Mouse (Mus musculus) CD8-positive naive resting alpha-beta T cell, adult 2 months (primary cell): ENCODE results near the gene Prnd.

ENCODE experiments used
- DNase-seq, 2 experiments: peaks; one replicate each; pipeline ENCODE4 v3.0.0; 2022; ENCODE audit warnings: low read depth in 2 of 2, low spot score in 2 of 2

Prnd gene

DNA sequence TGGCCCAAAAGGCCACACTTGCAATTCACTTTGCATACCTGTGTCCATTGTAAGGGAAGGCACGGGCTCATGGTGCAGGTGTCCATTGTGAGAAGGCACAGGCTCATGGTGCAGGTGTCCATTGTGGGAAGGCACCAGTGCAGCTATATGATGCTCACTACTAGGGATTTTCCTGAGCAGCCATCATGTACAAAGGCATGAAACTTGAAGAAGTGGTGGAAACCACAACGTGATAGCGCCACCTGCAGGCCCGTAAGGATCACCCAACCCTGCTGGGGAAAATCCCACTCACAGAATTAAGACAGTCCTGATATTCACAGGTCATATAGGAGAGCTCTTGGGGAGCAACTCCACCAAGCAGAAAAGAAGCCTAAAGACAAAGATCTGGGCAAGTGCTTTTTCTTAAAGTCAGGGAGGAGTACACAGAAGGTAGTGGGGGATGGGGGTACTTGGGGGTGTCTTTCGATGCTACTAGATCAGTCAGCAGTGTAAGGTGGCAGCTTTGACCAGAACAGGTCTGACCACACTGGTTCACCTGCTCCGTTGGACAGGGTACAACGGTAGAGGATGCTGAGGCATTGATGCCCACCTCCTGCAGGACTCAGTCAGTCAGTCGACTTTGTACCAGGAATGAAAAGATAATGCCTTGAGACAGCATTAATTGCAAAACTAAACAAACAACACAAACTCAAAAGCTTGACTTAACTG lies 11.1 kb upstream of the Prnd start:
- DNase-seq: peak; percentile 27 to 32

DNA sequence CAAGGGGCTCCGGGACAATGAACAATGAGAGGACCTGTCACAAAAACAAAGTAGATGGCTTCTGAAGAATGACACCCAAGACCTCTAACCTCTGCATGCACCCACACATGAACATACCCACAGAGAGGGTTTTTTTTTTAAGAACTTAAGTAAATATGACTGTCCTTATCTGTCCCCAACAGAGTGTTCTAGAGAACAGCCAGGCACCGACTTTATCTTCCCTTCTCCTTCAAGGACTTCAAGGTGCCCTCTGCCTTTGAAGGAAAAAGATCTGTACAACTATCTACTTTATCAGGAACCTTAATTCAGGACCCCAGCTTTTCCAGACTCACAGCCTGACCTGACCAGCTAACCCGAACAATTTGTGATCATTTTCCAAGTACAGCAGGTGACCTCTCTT lies 10.2 kb upstream of the Prnd start:
- DNase-seq: no peak

DNA sequence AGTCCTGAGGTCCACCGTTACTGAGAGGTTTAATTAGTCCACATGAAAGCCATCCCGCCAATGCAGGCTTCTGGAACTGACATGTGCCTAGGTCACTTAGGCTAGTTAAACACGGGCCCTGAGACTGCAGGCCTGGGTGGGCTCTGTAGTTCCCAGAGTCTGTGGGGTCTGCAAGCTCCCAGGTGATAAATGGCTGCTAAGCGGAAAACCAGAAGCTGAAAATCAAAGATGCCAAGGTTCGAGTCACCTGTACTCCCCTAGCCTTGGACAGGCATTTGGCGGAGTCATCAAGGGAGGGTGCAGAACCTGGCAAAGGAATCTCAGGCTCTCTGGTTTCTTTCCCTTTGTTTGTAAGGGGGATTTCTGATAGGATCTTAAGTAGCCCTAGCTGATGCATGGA lies 9.2 kb upstream of the Prnd start:
- no peak for DNase-seq

DNA sequence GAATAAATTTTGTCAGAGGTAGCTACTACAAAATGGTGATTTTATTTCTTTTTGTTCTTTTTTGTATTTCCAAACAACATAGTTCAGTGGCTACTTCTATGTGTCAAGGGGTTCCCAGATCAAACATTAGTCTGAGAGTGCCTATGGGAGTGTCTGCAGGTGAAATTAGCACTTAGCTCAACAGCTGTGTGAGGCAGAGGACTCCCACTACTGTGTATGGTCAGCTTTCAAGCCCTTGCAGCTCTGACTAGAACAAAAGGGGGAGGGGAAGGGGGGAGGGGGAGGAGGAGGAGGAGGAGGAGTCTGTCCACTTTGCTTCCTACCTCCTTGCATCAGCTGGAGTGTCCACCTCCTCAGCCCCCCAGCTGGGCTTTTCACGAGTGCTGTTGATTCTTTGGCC lies 6.3 kb upstream of the Prnd start:
- DNase-seq: no peak

DNA sequence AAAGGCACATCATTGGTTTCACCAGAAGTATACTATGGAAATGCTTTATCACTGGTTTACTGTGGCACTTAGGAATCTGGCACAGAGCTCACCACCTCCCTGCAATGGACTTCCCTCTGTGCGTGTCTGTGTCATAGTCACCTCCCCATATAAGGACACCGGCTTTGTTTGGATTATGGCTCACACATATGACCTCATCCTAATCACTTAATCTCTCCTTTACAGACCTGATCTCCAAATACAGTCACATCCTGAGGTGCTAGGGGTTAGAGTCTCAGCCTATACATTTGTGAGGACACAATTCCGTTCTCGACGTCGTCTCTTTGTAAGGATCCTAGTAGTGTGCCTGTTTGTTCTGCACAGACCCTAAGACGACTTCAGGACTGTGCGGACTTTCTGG lies 5.4 kb upstream of the Prnd start:
- DNase-seq: no peak

DNA sequence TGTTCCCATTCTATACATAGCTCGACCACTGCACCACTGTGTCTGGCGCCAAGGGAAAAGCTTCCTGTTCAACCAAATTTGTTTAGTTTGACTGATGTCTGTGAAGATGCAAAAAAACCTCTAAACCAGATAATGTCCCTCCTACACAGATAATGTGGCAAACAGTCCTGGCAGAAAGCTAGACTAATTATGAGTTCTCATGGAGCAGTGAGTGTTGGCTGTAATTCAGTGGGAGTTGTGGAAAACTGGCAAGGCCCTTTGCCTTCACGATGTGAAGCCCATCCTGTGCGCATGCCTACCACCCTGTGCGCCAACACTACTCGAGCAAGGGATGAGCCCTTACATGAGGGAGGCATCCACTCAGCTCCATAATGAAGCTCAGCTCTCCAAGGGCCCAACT lies 4.9 kb upstream of the Prnd start:
- DNase-seq: no peak

DNA sequence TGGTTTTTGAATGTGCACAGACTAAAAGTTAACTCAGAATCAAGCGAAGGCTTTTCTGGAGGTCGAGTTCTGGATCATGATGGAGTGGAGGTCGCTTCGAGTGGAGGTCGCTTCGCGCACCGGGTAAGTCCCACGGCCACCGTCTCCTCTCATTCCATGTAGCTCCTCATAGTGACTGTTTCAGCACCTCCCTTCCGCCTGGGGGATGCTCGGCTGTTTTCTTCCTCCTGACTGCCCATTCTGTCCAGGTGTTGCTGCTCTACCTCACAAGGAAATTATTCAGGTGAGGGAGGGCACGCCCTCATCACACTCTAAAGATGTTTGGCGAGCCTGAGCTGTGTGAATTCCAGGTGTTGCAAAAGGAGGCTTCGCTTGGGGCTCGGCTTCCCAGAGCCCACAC lies 4.3 kb upstream of the Prnd start:
- no peak for DNase-seq

DNA sequence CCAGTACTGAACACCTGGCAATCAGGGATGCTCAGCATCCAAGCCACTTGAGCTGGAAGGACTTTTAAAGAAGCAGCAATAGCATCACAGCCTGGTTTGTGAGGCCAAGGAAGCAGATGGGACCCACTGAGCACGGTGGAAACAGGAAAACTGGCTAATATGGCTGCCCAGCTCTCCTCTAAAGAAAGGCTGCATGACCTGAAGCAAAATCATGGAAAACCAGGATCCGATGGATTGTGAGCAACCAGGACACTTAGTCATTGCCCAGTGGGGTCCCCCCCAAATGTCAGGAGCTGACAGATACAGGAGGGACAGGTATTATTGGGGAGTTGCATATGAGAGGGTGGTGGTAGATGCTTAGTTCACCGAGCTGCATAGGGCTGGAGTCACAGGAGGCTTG lies 2.5 kb upstream of the Prnd start:
- no peak for DNase-seq

DNA sequence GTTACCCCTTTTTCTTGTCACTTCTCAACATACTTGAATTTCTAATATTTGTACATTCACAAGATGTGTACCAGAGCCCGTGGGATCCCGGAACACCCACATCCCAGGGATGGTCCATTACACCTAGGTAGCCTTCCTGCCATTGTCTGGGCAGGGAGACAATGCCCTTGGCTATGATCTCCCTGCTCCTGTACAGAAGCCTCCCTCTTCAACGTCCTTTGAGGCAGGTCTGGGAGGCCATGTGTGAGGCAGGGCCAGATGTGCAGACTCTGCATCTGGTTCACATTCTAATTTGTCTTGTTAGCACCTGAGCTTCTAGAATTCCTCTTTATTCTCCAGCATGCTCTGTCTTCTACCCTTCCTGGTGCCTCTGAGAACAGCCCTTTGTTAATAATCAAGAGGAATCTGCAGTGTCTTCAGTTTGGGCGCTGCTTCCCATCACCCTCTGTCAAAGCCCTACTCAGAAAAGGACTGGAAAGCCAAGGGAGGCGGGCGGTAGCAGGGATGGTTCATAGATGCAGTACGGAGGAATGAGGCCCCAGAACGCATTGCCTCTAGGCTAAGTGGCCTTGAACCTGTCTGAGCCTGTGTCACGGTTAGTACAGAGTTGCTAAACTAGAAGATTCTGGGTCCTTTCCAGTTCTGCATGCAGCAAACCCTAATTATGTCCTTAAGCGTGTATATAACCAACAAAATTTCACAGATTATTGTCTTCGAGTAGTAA lies 1.6 kb upstream of the Prnd start:
- no peak for DNase-seq

DNA sequence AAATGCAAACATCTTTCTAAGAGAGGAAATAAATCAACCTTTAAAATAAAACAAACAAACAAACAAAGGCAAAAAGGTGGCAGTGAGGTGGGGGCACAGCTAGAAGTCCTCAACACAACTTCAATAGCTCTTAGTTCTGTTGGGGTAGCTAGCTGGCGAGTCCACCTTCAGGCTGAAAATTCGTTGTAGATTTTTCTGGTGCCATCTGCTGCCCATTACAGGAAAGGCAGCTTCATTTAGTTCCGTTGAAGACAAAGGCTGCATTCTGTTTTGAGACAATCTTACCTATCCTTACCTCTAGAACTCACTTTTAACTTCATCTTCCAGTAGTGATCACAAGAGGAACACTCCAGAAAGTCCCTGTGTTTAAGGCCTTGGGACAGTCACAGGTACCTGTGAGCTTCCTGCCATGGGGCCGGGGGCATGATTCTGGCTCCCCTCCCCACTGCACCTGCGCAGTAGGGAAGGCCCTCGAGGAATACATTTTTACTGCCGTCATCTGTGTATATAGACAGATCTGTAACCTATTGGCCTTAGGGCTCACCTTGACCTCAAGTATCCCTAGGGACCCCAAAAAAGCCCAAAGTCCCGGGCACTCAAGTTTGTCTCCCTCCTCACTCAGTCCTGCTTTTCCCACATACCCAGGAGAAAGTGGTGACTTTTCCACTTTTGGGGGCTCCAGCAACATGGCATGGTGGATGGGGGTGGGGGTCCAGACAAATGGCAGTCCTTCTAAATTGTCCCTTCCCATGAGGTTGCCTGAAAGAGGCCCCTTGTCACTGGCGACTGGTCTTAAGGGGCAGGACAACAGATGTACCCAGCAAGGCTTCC lies 679 bp upstream of the Prnd start:
- DNase-seq: peak in 1 of 2 experiments; percentile 40

DNA sequence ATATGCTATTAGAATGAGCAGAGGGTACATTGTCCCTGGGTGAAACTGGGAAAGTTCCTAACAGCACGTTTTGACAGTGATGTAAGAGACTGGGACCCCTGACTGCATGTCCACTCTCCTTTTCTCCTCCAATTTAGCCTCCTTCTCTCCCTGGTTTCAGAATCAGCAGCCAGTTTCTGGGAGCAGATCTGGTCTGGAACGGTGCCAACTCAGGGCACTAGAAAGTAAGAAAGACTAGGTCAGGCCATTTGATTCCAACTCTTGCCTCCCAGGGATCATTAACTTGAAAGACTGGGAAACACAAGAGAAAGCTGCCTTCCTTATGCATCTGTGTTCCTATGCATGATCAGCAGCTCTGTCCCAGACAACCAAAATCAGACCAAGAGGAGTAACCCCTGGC lies 1.8 kb downstream of the Prnd start:
- no peak for DNase-seq

DNA sequence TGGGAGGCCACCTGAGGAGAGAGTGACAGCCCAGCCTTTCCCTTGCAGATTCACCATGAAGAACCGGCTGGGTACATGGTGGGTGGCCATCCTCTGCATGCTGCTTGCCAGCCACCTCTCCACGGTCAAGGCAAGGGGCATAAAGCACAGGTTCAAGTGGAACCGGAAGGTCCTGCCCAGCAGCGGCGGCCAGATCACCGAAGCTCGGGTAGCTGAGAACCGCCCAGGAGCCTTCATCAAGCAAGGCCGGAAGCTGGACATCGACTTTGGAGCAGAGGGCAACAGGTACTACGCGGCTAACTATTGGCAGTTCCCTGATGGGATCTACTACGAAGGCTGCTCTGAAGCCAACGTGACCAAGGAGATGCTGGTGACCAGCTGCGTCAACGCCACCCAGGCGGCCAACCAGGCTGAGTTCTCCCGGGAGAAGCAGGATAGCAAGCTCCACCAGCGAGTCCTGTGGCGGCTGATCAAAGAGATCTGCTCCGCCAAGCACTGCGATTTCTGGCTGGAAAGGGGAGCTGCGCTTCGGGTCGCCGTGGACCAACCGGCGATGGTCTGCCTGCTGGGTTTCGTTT lies 2.4 kb downstream of the Prnd start:
- no peak for DNase-seq

DNA sequence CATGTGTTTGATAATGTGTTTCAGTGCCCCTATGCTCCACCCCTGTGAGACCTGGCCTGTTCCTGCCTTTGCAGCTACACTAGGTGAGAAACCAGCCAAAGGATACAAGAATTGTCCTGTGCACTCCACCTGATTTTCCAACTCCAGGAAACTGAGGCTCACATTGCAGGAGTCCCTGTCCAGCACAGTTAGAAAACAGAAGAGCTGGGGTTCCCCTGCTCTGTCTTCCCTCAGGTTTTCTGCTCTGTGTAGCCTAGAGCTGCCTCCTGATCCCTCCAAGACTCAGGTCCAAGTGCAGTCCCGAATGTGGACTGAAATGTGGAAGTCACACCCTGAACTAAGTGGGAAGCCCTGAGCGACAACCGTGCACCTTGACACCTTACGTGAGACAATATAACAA lies 3.0 kb downstream of the Prnd start:
- DNase-seq: no peak

DNA sequence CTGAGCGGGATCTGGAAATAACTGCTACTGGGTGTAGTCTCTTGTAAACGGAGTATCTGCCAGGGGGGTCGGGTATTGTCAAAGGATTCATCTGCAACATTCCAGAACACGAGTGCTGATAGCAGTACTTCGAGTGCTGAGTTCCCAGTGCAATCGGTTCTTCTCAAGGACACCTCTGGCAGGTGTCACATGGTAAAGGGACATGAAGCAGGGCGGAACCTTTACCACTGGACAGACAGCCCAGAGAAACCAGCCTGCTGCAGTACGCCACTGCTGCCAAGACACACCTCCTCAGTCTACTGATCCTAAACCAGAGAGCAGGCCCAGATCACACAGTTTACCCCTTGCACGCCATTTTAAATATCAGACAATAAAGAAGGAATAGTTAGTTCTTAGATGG lies 4.2 kb downstream of the Prnd start:
- no peak for DNase-seq

DNA sequence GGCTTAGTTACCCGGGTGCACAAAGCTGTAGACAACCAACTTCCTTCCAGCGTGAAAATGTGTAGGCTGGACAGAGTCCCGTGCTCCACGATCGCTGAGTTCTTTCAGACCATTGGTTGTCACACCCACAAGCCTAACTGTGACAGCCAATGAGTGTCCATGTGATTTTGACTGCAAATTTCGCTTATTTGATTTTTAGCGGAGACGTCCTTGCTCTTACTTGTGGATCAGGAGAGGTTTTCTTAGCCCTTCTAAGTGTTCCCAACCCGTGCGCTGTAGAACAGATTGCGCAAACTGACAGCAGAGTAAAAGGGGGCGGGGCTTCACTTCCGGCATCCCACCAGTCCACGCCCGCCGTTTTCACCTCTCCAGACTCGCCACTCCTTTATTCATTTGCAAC lies 4.6 kb downstream of the Prnd start:
- peak in 1 of 2 experiments; percentile 19 for DNase-seq

DNA sequence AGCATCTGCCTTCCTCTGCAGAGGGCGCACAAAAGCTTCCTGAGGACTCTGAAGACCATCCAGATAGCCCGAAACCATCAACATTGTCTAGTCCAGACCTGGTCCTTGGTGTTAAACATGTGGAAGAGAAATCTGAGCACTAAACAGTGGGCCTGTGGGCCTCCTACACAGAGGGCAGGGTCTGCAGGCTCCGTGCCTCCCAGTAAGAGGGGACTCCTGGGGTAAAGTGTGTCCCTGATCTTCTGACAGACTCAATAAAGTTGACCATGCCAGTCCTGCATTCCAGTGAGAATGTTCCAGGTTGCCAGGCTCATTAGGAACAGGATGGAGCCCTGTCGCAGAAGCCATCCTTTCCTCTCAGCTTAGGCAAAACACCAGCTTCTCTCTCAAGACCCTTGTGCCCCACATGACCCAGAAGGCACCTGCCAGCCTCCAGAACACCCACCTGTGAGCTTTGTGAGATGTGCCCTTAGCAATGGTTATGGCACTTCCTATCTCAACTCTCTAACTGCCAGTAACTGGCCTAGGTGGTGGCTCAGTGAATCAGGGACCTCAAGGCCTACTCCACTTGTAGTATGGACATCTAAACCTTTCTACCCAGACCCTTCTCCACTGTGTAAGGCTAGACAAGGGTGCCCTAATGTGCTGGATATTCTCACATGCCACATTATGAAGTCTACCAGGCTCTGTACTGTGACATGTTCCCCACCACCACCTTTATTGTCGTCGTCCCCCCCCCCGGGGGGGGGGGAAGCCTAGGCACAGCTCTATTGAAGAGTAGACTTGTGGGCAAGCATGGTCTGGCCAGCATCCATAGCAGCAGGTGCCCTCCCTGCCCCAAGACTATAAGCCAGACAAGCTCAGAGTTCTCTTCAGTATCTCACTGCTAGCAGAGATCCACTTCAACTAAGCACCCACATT lies 5.9 kb downstream of the Prnd start:
- DNase-seq: no peak

DNA sequence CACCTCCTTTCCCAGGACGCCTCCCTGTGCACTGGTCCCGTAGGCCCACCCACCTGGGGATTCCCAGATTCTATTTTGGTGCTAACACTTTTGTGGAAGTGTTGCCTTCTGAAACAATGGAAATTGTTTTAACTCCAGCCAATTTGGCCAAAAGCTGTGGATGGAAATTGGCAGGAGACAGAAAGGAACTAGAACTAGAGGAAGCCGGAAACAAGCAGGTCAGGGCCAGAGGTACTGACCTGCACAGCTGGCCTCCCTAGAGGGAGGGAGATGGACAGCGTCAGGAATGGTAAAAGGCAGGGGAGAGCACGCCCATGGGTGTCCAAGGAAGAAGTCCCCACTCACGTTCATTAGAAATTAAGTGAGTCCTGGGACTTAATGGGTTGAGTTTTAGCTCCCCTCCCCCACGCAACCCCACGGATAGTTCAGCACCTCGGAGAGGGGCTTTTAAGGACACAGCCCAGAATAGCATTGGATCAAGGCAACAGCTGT lies 7.1 kb downstream of the Prnd start:
- no peak for DNase-seq

DNA sequence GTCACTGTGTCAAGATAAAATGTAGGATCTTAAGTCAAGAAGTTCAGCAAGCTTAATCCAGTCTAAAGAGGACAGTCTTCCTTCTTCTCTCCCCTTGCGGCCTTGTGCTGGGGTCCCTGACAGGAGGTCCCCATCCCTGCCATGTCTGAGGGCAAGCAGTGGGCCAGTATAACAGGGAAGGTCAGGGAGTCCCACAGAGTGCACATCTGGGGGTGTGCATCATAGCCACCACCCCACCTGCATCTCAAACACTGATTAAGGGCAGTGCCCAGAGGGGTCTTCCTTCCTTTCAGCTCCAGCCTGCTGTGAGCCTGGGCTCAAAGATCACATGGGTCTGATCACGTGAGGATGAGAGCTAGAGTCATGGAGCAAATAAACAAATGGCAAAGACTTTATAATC lies 11.0 kb downstream of the Prnd start:
- no peak for DNase-seq

DNA sequence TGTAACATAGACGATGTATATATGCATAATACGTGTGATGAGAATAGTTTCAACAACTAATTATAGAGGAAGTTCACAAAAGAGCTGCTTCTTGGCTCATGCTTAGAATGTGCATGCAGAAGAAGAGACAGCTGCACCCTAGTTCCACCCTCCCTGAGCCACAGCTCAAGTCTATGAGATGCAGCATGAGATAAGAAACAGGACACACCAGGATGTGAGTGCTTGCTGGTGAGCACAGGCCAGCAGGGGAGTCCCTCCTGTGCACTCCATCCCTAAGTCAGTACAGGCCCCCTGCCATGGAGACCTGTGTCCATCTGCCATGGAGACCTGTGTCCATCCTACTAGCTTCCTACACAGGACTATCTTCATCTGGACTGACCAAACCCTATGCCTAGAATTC lies 19.9 kb downstream of the Prnd start:
- no peak for DNase-seq

DNA sequence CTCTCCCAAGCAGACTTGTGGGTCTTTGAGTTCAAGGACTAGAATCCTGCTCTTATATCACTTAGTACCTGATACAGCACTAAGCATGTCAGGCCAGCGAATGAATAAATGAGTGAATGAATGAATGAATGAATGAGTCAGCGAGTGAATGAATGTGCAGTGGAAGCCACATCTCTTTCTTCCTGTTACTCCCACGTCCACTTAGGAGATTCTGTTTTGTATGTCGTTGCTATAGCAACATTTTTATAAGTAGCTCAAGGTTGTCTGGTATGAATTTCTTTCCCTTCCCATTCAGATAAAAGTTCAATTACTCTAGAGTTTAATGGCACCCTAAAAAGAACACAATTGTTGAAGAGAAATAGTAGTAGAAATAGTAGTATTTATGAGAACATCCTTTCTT lies 20.4 kb downstream of the Prnd start:
- no peak for DNase-seq

DNA sequence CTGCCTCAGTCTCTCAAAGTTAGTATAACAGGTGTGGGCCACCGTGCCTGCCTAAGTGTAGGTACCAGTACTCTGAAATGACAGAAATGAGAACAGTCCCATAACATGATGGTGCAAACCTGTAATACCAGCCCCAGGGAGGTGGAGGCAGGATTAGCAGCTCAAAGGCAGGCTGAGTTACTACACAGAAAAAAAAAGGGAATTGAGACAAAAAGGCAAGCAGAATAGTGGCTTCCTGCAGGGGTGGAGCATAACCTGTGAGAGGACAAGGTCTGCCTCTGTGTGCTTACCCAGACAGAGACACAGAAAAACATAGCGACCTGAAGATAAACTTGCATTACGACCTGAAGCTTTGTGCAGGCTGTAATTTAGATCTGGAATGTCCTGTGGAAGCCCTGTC lies 26.0 kb downstream of the Prnd start:
- DNase-seq: no peak
